Mouse (Mus musculus): ENCODE results near the gene Dnajc15. TPM values are rescaled to one million over a fixed set of nuclear protein-coding genes. Genes with fewer than 3 reads are reported as not detected.
A peak's percentile ranks its signal among the peaks of the same experiment; 100 is the strongest.

The Dnajc15 gene
- polyA plus RNA-seq, 1 experiment from 2014 or later, result 129 TPM

DNA sequence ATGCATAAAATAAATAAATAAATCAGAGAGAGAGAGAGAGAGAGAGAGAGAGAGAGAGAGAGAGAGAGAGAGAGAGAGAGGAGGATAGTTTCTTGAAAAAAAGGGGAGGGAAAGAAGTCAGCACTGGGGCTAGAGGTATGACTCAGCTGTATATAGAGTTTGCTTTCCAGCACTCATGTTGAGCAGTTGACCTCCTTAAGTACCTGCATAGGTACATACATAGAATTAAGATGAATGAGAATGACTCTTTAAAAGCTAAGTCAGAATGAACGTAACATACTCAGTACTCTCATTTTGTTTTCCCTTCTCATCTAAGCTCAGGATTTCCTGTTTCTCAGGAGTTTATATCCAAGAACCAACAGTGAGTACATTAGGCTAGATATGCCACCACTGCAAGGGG lies 62.0 kb downstream of the Dnajc15 start:
- ATAC-seq (replicated peaks; ENCODE audit: insufficient number of reproducible peaks, low FRiP score, low TSS enrichment, low read depth) (no peak), DNase-seq (ENCODE audit: low spot score) (no peak)
- no peaks in the 10 kb centered on the region for H3K36me3 ChIP-seq (replicated peaks; ENCODE audit: control insufficient read depth, insufficient read depth, low read depth, low read length)
- H3K9me3 ChIP-seq (replicated peaks; ENCODE audit: control insufficient read depth, low read length), result no peaks in the 10 kb centered on the region
- H3K27ac ChIP-seq (replicated peaks; ENCODE audit: low read depth, low read length), result no peak overlapping the region
- no peaks in the 10 kb centered on the region for H3K4me1 ChIP-seq (ENCODE audit: control insufficient read depth, insufficient read depth, low read length)
- no peak overlapping the region for H3K4me3 ChIP-seq (ENCODE audit: low read depth, low read length)
- H3K9ac ChIP-seq (replicated peaks; ENCODE audit: low read length), result no peak overlapping the region
- 93% methylated on average over 1 of the region's 1 CpGs for WGBS
- H3K4me2 ChIP-seq (ENCODE audit: low read depth, low read length), result no peak overlapping the region
- no peaks in the 10 kb centered on the region for H3K27me3 ChIP-seq (ENCODE audit: control insufficient read depth, insufficient read depth, low read length)

DNA sequence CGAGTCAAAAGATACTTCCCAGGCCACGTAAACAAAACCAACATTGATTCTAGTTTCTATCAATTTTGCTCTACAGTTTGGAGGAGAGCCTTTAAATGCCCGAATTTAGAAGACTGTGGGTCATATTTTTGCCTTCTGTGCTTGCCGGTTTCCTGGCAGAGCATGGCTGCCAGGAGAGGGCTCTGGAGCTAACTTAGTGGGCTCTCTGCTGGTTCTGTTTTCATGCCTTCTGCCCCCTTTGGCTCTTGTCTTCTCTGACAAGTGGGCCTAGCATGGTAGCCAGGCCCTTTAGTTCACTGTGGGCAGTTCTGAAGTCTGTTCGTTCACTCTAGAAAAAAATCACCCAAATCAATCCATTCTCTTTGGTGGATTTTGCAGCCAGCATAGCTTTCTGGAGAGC lies 63.5 kb downstream of the Dnajc15 start:
- no peak for DNase-seq (ENCODE audit: low spot score)

DNA sequence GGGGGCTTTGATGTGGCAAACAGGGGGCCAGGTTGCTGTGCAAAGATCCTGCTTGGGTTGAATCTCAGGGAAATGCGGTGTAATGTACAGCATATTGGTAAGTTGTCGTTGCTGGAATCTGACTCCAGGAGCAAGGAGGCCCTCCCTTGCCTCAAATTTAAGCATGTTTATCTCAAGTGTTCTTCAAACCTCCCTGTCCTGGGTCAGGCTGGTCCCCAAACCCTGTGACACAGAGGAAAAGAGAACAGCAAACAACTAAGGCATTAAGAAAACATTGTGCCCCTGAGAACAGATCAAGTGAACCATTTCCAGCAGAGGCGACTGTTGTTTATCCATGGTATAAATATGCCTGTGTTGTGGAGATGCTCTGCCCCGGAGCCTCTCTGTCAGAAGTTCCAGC lies 67.1 kb downstream of the Dnajc15 start:
- H3K4me1 ChIP-seq (ENCODE audit: control insufficient read depth, insufficient read depth, low read length), result no peaks in the 10 kb centered on the region
- WGBS, result 82% methylated on average over 4 of the region's 4 CpGs
- no peak for ATAC-seq (replicated peaks; ENCODE audit: insufficient number of reproducible peaks, low FRiP score, low TSS enrichment, low read depth)

More for the DNA sequence above, 63.5 kb downstream of the Dnajc15 start:
- H3K4me3 ChIP-seq (ENCODE audit: low read depth, low read length), result no peak overlapping the region
- H3K27me3 ChIP-seq (ENCODE audit: control insufficient read depth, insufficient read depth, low read length), result no peaks in the 10 kb centered on the region
- no peaks in the 10 kb centered on the region for H3K4me1 ChIP-seq (ENCODE audit: control insufficient read depth, insufficient read depth, low read length)
- H3K9me3 ChIP-seq (replicated peaks; ENCODE audit: control insufficient read depth, low read length), result no peaks in the 10 kb centered on the region
- ATAC-seq (replicated peaks; ENCODE audit: insufficient number of reproducible peaks, low FRiP score, low TSS enrichment, low read depth), result no peak
- WGBS, result 82% methylated on average over 5 of the region's 5 CpGs
- H3K4me2 ChIP-seq (ENCODE audit: low read depth, low read length), result no peak overlapping the region
- H3K36me3 ChIP-seq (replicated peaks; ENCODE audit: control insufficient read depth, insufficient read depth, low read depth, low read length), result no peaks in the 10 kb centered on the region
- H3K9ac ChIP-seq (replicated peaks; ENCODE audit: low read length), result no peak overlapping the region
- no peak overlapping the region for H3K27ac ChIP-seq (replicated peaks; ENCODE audit: low read depth, low read length)

DNA sequence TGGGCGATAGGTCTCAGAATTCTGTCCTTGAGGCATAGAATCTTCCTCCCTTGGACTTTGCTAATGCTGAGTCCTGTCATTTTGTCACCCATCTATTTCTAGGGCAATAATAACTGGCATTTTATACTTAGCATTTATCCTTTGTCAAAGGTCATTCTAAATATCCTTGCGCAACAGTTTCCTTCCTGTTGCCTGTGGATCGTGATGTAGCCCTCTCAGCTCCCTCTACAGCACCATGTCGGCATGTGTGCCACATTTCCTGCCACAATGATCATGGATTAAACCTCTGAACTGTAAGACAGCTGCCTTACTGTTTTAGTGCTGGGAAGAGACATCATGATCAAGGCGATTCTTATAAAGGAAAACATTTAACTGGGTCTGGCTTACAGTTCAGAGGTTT lies 68.6 kb downstream of the Dnajc15 start:
- Histone ChIP-seq H3K4me3 (ENCODE audit: low read depth, low read length) (no peak overlapping the region), H3K9me3 (replicated peaks; ENCODE audit: control insufficient read depth, low read length) (no peaks in the 10 kb centered on the region), H3K4me1 (ENCODE audit: control insufficient read depth, insufficient read depth, low read length) (no peaks in the 10 kb centered on the region), H3K27me3 (ENCODE audit: control insufficient read depth, insufficient read depth, low read length) (no peaks in the 10 kb centered on the region), H3K9ac (replicated peaks; ENCODE audit: low read length) (no peak overlapping the region), H3K4me2 (ENCODE audit: low read depth, low read length) (no peak overlapping the region), H3K36me3 (replicated peaks; ENCODE audit: control insufficient read depth, insufficient read depth, low read depth, low read length) (no peaks in the 10 kb centered on the region), H3K27ac (replicated peaks; ENCODE audit: low read depth, low read length) (no peak overlapping the region)
- no peak for ATAC-seq (replicated peaks; ENCODE audit: insufficient number of reproducible peaks, low FRiP score, low TSS enrichment, low read depth)
- no peak for DNase-seq (ENCODE audit: low spot score)
- 80% methylated on average over 5 of the region's 5 CpGs for WGBS

More for the DNA sequence above, 67.1 kb downstream of the Dnajc15 start:
- no peak for DNase-seq (ENCODE audit: low spot score)
- no peak overlapping the region for H3K4me2 ChIP-seq (ENCODE audit: low read depth, low read length)
- no peak overlapping the region for H3K4me3 ChIP-seq (ENCODE audit: low read depth, low read length)
- no peaks in the 10 kb centered on the region for H3K27me3 ChIP-seq (ENCODE audit: control insufficient read depth, insufficient read depth, low read length)
- H3K9me3 ChIP-seq (replicated peaks; ENCODE audit: control insufficient read depth, low read length), result no peaks in the 10 kb centered on the region
- H3K36me3 ChIP-seq (replicated peaks; ENCODE audit: control insufficient read depth, insufficient read depth, low read depth, low read length), result no peaks in the 10 kb centered on the region
- H3K27ac ChIP-seq (replicated peaks; ENCODE audit: low read depth, low read length), result no peak overlapping the region
- H3K9ac ChIP-seq (replicated peaks; ENCODE audit: low read length), result no peak overlapping the region

DNA sequence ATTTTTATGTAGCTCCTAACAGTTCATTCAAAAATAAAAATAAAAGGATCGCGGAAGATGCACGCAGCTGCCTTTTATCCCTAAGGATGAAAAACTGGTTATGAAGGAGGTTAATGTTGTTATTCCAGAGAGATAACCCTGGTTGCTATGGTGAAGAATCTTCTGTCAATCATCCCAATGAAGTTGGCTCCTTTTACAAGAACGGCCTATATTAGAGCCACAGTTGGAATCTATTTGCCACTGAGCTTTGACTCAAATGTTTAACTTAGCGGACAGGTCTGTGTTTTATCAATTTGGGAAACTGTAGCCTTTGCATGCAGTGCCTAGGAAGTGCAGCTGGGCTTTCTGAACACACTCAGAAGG lies 72.7 kb downstream of the Dnajc15 start:
- Histone ChIP-seq H3K4me2 (ENCODE audit: low read depth, low read length) (no peak overlapping the region), H3K27ac (replicated peaks; ENCODE audit: low read depth, low read length) (no peak overlapping the region), H3K36me3 (replicated peaks; ENCODE audit: control insufficient read depth, insufficient read depth, low read depth, low read length) (no peaks in the 10 kb centered on the region), H3K9ac (replicated peaks; ENCODE audit: low read length) (no peak overlapping the region), H3K4me3 (ENCODE audit: low read depth, low read length) (no peak overlapping the region), H3K27me3 (ENCODE audit: control insufficient read depth, insufficient read depth, low read length) (no peaks in the 10 kb centered on the region), H3K9me3 (replicated peaks; ENCODE audit: control insufficient read depth, low read length) (no peaks in the 10 kb centered on the region), H3K4me1 (ENCODE audit: control insufficient read depth, insufficient read depth, low read length) (peaks cover 3% of the 10 kb centered on the region; the same call in 1 of the 2 replicates)
- DNase-seq (ENCODE audit: low spot score) (peak; percentile 69), ATAC-seq (replicated peaks; ENCODE audit: insufficient number of reproducible peaks, low FRiP score, low TSS enrichment, low read depth) (no peak)
- WGBS, result 42% methylated on average over 5 of the region's 5 CpGs

DNA sequence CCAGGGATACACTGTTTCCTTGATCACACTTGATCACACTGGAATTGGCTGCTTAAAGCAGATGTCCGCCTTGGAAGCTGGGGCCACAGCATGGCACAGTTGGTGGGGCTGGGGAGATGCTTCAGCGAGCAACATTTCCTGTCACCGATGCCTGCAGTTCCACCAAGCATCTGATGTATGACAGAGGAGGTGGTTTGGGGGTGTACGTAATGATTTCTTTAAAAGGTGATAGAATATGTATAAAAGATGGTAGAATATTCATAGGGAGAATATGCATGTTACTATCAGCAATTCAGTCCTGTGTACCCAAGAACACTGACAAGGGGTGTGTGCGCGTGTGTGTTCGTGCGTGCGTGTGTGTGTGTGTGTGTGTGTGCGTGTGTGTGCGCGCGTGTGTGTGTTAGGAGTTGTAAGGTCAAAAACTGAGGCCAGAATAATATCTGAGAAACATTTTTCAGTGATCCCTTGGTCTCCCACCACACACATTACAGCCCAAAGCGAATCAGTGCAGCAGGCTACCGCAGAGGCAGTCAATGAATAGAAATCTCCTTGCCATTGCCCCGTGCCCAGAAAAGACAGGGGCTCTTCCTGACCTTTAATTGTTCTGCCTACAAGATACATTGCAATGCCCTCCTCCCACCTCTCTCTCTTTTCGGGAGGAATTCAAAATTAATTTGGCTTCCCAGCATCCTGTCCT lies 73.2 kb downstream of the Dnajc15 start:
- peaks cover 3% of the 10 kb centered on the region; the same call in 1 of the 2 replicates for H3K4me1 ChIP-seq (ENCODE audit: control insufficient read depth, insufficient read depth, low read length)
- H3K36me3 ChIP-seq (replicated peaks; ENCODE audit: control insufficient read depth, insufficient read depth, low read depth, low read length), result no peaks in the 10 kb centered on the region
- H3K4me3 ChIP-seq (ENCODE audit: low read depth, low read length), result no peak overlapping the region
- H3K9ac ChIP-seq (replicated peaks; ENCODE audit: low read length), result no peak overlapping the region
- no peak overlapping the region for H3K27ac ChIP-seq (replicated peaks; ENCODE audit: low read depth, low read length)
- no peaks in the 10 kb centered on the region for H3K27me3 ChIP-seq (ENCODE audit: control insufficient read depth, insufficient read depth, low read length)
- no peaks in the 10 kb centered on the region for H3K9me3 ChIP-seq (replicated peaks; ENCODE audit: control insufficient read depth, low read length)
- H3K4me2 ChIP-seq (ENCODE audit: low read depth, low read length), result no peak overlapping the region
- ATAC-seq (replicated peaks; ENCODE audit: insufficient number of reproducible peaks, low FRiP score, low TSS enrichment, low read depth), result 0 out of 2 replicates have a peak, but pooled peaks have one; percentile 11
- WGBS, result 82% methylated on average over 17 of the region's 17 CpGs
- no peak for DNase-seq (ENCODE audit: low spot score)

DNA sequence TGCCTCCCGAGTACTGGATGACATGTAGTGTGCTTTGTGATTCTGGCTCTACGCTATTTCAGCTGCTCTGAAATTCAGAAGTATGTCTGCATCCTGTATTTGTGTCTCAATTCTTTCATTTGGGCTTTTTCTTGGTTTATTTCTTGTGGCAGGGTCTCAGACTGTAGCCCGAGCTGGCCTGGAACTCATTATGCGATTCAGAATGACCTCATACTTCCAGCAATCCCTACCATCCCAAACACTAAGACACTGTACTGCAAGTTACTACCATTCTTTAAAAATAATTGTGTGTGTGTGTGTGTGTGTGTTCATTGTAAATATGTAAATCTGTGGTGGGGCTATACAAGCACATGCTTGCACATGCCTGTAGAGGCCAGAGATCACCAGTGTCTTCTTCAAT lies 78.4 kb downstream of the Dnajc15 start:
- Histone ChIP-seq H3K27me3 (ENCODE audit: control insufficient read depth, insufficient read depth, low read length) (no peaks in the 10 kb centered on the region), H3K4me2 (ENCODE audit: low read depth, low read length) (no peak overlapping the region), H3K9me3 (replicated peaks; ENCODE audit: control insufficient read depth, low read length) (no peaks in the 10 kb centered on the region), H3K9ac (replicated peaks; ENCODE audit: low read length) (no peak overlapping the region), H3K36me3 (replicated peaks; ENCODE audit: control insufficient read depth, insufficient read depth, low read depth, low read length) (no peaks in the 10 kb centered on the region), H3K27ac (replicated peaks; ENCODE audit: low read depth, low read length) (no peak overlapping the region), H3K4me3 (ENCODE audit: low read depth, low read length) (no peak overlapping the region), H3K4me1 (ENCODE audit: control insufficient read depth, insufficient read depth, low read length) (peaks cover 3% of the 10 kb centered on the region; the same call in 1 of the 2 replicates)
- WGBS, result 68% methylated on average over 4 of the region's 4 CpGs
- DNase-seq (ENCODE audit: low spot score), result peak; percentile 66
- ATAC-seq (replicated peaks; ENCODE audit: insufficient number of reproducible peaks, low FRiP score, low TSS enrichment, low read depth), result no peak

DNA sequence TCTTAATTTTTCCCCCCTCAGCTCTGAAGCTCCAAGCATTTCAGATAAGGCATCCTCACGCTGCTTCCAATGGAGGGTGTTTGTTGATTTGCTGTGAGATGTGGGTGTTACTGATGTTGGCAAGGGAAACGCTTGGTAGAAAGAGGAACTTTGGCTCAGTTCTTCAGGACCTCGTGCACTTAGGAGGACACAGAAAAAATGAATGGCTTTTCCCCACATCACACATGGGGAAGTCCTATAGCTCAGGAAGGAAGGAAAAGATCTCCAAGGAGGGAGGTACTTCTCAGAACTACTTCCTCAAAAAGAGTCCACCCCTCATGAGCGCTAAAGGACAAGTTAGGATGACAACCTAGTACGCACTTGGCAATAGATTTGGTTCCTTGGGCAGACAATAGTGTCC lies 79.7 kb downstream of the Dnajc15 start:
- H3K27ac ChIP-seq (replicated peaks; ENCODE audit: low read depth, low read length), result no peak overlapping the region
- no peak for DNase-seq (ENCODE audit: low spot score)
- H3K27me3 ChIP-seq (ENCODE audit: control insufficient read depth, insufficient read depth, low read length), result no peaks in the 10 kb centered on the region
- no peak overlapping the region for H3K4me3 ChIP-seq (ENCODE audit: low read depth, low read length)
- H3K9ac ChIP-seq (replicated peaks; ENCODE audit: low read length), result no peak overlapping the region
- no peaks in the 10 kb centered on the region for H3K9me3 ChIP-seq (replicated peaks; ENCODE audit: control insufficient read depth, low read length)
- ATAC-seq (replicated peaks; ENCODE audit: insufficient number of reproducible peaks, low FRiP score, low TSS enrichment, low read depth), result no peak
- no peak overlapping the region for H3K4me2 ChIP-seq (ENCODE audit: low read depth, low read length)
- H3K4me1 ChIP-seq (ENCODE audit: control insufficient read depth, insufficient read depth, low read length), result no peaks in the 10 kb centered on the region
- WGBS, result 91% methylated on average over 5 of the region's 5 CpGs
- no peaks in the 10 kb centered on the region for H3K36me3 ChIP-seq (replicated peaks; ENCODE audit: control insufficient read depth, insufficient read depth, low read depth, low read length)
